Mouse (Mus musculus) kidney, postnatal 14 days (tissue): ENCODE data around the gene Rsph6a.
A peak's percentile ranks its signal among the peaks of the same experiment; 100 is the strongest.

Experiments used
- DNase-seq: peaks from one replicate; pipeline ENCODE4 v3.0.0; 2022; ENCODE audit warnings: mixed read lengths

Gene Rsph6a

DNA sequence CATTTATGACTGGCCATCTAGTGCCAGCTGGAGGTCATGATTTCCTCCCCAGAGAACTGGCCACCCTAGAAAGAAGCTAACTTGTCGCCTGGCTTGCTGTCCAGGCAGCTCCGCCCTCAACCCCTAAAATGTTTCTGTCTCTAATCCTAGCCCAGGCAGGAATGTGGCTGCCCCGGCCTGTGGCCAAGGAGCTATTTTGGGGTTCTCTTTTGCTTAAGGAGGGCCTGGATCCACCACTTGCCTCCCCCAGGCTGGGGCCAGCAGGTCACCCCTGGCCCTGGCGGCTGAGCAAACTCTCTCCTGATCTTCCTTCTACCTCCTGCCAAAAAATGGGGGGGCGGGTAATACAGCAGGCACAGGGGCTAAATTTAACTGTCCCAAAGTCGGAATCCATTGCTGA, 28.6 kb downstream of the Rsph6a start:
- no peak for DNase-seq

GRCm38 (mm10) chr7:19083701-19084100, 29.2 kb downstream of the Rsph6a start, which contains the start of gene Dmpk:
TSS of gene Dmpk (plus strand) at chr7:19083849.
- peak; percentile 40 for DNase-seq

DNA sequence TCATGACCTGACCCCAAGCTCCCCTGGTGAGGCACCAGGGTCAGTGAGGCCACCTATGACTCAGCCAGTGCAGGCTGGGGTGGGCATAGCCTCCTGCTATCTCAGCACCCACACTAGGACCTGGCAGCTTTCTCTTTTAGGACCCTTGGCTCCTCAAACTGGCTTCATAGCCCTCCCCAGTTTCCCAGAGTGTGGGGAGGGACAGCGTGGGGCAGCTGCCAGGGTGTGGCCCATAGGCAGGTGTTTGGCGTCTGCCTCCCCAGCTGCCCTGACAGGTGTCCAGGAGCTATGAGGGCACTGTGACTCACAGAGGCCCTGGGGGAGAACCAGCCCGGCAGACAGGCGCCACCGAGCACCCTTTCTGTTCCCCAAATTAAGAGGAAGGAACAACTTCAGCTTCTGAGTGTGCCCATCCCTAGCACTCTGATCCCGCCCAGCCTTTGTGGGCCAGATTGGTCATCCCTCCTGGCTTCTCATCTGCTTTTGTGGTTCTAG, 29.8 kb downstream of the Rsph6a start:
- DNase-seq = no peak

- DNase-seq = no peak
These were observed 30.5 kb downstream of the Rsph6a start for GRCm38 (mm10) chr7:19084921-19085473.

DNA sequence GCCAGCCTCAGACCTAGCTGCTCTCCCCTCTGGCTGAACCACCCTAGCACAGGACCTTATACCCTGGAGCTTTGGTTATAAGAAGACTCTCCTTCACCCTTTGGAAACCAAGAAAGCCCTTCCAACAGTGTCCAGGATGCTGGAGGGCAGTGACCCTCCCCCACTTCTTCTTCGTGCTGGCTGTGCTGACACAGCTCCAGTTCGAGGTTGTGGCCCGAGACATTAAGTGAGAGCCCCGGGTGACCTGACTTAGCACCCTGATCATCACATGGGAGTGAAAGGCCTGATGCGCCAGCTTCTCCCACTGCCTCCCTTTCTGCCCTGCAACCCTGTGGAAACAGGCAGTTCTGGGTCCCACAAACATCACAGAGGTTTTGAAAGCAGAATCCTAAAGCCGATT, 31.0 kb downstream of the Rsph6a start:
- DNase-seq = no peak

DNA sequence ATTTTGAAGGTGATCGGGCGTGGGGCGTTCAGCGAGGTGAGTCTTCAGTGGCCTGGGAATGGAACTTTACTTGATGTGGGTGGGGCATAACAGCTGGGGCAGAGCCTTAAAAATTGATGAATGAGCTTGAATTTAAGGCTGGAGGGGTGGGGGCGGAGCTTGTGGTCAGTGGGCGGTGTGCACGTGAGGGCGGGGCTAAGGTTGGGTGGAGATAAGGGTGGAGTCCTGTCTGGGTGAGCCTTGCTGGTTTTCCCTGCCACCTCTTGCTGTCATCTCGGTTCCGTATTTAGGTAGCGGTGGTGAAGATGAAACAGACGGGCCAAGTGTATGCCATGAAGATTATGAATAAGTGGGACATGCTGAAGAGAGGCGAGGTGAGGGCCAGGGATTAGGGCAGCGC, 31.6 kb downstream of the Rsph6a start:
- DNase-seq = peak; percentile 71

DNA sequence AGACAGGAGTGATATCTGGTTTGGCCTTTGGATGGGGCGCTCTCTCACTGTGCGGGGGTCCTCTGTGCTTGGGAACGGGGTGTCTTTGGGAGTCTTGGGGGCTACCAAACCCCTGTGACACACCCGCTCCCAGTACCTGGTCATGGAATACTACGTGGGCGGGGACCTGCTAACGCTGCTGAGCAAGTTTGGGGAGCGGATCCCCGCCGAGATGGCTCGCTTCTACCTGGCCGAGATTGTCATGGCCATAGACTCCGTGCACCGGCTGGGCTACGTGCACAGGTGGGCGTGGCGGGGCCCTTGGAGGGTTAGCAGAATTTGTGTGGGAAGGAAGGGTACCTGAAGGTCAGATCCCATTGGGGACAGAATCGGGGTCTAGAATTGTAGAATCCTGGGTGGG, 32.3 kb downstream of the Rsph6a start:
- DNase-seq = no peak

DNA sequence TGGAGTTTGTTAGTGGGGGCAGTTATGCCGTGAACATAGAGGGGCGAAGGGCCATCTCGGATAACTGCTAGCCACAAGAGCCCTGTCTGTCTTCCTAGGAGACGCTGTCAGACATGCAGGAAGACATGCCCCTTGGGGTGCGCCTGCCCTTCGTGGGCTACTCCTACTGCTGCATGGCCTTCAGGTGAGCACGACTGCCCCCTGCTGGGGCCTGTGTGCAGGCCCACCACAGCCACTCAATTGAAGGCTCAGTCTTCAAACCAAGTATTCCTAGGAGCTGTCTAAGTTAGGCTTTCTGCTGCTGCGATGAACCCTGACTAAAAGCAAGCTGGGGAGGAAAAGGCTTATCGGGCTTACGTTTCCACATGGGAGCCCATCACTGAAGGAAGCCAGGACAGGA, 34.3 kb downstream of the Rsph6a start:
- DNase-seq = peak; percentile 71

GRCm38 (mm10) chr7:19091913-19092312, 37.4 kb downstream of the Rsph6a start:
- DNase-seq = no peak

DNA sequence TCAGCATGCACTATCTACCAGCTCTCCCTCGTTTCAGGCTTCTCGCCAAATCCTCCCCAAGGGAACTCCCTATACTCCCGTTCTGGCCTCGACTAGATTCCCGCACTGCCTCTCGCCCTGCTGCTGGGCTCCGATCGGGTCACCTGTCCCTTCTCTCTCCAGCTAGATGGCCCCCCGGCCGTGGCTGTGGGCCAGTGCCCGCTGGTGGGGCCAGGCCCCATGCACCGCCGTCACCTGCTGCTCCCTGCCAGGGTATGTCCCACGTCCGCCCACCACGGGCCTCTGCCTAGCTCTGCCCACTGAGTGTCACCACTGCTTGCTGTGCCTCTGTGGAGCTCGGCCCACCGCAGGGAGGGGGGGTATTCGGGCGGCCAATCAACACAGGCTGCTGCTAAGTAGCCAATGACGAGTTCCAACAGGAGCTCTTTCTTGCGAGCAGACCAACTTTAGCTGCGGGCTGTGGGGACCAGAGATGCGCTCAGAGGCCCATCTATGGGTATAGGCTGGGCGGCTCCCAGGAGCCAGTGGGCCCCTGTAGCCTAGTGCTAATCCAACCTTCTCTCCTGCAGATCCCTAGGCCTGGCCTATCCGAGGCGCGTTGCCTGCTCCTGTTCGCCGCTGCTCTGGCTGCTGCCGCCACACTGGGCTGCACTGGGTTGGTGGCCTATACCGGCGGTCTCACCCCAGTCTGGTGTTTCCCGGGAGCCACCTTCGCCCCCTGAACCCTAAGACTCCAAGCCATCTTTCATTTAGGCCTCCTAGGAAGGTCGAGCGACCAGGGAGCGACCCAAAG, 38.1 kb downstream of the Rsph6a start:
- DNase-seq = peak; percentile 80

DNA sequence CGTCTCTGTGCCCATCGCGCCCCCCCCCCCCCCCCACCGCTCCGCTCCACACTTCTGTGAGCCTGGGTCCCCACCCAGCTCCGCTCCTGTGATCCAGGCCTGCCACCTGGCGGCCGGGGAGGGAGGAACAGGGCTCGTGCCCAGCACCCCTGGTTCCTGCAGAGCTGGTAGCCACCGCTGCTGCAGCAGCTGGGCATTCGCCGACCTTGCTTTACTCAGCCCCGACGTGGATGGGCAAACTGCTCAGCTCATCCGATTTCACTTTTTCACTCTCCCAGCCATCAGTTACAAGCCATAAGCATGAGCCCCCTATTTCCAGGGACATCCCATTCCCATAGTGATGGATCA, 38.7 kb downstream of the Rsph6a start:
- peak; percentile 92 for DNase-seq

DNA sequence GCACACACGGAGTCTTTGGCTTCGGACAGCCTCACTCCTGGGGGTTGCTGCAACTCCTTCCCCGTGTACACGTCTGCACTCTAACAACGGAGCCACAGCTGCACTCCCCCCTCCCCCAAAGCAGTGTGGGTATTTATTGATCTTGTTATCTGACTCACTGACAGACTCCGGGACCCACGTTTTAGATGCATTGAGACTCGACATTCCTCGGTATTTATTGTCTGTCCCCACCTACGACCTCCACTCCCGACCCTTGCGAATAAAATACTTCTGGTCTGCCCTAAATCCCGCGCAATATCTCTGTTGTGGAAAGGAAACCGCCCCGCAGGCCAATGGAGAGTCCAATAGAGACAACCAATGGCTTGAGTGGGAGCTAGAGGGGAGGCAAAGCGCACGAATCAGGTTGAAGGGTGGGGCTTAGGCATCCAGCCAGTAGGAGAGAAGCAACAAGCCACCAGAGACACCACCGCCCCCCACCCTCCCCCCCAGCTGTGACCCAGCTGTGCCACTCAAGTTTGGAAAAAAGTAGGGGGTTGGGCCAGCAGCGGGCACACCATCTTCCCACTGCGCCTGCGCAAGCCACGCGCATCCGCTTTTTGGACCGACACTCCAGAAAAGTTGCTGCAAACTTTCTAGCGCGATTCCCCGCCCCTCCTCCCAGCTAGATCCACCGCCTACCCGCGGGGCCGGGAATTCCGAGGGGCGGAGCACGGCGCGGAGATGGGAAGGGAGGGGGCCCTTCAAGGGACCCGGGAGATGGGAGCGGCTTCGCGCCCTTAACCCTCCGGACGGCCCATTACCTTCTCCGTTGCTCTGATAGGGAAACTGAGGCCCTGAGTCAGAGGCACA, 39.3 kb downstream of the Rsph6a start:
- DNase-seq = peak; percentile 99

DNA sequence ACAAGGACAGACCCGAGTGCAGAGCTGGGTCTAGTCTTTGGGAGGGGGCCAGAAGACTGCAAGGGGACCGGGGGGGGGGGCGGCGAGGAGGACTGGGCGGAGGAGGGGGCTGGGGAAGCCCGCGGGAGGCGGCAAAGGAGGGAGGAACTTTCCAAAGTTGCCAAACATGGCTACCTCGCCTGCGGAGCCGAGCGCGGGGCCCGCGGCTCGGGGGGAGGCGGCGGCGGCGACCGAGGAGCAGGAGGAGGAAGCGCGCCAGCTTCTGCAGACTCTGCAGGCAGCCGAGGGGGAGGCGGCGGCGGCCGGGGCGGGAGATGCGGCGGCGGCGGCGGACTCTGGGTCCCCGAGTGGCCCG, 40.0 kb downstream of the Rsph6a start, which contains the start of gene Six5:
Six5 (plus strand) TSS at position 124 of the 355 bp plus-strand sequence.
- no peak for DNase-seq

GRCm38 (mm10) chr7:19094826-19095750, 40.6 kb downstream of the Rsph6a start:
- peak; percentile 75 for DNase-seq

GRCm38 (mm10) chr7:19095751-19096110, 41.2 kb downstream of the Rsph6a start:
- DNase-seq = peak; percentile 81

DNA sequence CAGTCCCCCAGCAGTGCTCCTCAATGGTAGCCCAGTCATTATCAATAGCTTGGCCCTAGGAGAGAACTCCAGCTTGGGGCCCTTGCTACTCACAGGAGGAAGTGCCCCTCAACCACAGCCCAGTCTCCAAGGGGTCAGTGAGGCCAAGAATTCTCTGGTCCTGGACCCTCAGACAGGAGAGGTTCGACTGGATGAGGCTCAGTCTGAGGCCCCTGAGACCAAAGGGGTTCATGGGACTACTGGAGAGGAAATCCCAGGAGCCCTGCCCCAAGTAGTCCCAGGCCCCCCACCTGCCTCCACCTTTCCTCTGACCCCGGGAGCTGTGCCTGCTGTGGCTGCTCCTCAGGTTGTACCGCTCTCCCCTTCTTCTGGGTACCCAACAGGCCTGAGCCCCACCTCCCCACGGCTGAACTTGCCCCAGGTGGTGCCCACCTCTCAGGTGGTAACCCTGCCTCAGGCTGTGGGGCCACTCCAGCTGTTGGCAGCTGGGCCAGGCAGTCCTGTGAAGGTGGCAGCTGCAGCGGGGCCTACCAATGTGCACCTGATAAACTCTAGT, 42.0 kb downstream of the Rsph6a start:
- no peak for DNase-seq

DNA sequence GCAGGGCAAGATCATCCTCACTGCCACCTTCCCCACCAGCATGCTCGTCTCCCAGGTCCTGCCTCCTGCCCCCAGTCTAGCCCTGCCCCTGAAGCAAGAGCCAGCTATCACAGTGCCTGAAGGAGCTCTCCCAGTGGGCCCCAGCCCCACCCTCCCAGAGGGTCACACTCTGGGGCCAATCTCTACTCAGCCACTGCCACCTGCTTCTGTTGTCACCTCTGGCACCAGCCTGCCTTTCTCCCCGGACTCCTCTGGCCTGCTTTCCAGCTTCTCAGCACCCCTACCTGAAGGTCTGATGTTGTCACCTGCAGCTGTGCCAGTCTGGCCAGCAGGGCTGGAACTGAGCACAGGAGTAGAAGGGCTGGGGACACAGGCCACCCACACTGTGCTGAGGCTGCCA, 42.7 kb downstream of the Rsph6a start:
- no peak for DNase-seq

GRCm38 (mm10) chr7:19097863-19098262, 43.4 kb downstream of the Rsph6a start:
- no peak for DNase-seq

DNA sequence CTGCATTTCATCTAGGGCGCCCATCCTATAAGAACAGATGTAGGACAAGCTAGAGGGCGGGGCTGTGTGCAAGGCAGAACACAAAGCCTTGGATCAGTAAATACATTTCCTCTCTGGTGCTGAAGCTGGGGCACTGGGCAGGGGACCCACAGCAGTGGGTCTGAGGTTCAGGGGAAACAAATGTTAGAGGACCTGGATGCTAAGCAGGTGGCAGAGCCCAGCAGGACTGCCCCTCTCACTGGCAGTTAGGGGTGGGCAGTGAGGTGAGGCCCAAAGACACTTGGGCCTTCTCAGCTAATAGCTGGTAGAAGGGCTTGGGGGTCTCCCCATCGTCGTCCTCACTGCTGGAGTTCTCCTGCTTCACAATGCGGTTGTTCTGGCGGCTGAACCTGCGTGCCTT, 44.3 kb downstream of the Rsph6a start:
- no peak for DNase-seq

- DNase-seq = no peak
These were observed 45.8 kb downstream of the Rsph6a start for GRCm38 (mm10) chr7:19100290-19100689.

DNA sequence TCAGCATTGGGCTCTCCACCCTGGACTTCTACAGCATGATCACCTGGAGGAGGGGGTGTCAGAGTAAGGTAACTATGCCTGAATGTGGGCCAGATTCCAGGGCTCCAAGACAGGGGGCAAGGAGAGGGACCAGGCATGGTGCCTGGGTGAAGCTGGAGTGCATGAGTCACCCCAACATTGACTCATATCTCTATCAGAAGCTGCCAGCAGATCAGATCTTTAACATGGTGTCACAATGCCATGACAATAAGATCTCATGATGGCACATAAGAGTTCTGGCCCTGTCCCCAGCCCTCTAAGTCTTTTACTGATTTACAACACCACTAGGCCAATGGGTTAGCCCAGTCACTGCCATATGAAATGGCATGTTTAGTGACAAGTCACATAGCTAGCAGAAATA, 49.3 kb downstream of the Rsph6a start:
- no peak for DNase-seq

DNA sequence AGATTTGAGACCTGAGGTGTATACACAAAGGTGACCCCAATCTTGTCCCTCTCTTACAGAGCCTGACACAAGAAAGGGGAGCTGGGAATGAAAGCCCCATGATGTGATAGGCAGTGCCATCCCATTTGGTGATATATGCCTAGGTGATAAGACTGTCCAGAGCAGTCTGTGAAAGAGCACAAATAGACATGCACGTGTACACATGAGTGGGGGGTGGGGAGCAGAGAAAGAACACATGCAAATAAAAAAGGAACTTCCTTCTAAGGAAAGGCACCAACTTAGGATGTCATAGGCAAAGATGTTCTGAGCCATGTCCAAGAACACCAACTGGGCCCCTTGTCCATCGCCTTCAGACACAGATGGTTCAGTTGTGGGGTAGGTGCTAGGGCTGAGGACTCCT, 50.0 kb downstream of the Rsph6a start:
- no peak for DNase-seq
